8 mouse cellular contexts compared by ENCODE assay signal in the genomic region with DNA sequence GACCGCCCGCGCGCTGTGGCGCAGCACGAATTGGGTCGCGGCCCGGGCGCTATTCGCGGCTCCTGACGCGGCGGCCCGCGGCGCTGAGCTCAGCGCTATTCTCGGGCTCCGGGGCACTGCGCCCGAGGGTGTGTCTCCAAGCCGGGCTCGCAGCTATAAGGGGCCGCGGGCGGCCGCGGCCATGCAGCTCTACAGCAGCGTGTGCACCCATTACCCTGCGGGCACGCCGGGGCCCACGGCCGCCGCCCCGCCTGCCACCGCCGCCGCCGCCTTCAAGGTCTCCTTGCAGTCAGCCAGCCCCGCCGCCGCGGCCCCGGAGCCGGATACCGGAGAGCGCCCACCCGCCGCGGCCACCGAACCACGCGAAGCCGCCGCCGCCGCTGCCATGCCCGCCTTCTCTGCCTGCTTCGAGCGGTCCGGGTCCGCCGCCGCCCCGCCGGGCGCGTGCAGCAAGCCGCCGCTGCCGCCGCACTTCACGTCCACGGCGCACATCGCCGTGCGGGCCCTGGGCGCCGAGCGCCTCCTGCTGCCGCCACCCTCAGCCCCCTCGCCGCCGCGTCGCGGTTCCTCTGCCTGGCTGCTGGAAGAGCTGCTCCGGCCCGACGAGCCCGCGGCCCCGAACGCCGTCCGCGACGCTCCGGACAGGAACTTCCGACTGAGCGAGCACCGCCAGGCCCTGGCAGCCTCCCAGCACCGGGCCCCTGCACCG. TPM values are rescaled to one million over a fixed set of nuclear protein-coding genes. Genes with fewer than 3 reads are reported as not detected.
DNase-seq lines count a peak whose midpoint lies in the region; ATAC-seq lines count a peak whose summit lies in the region.

No protein-coding gene starts in this region.

- DNase-seq in embryo, embryonic 10 days (ENCODE audit: low spot score): peak; percentile 51
- no peak for DNase-seq in embryo, embryonic 9.5 days (ENCODE audit: extremely low spot score)
- DNase-seq in embryonic facial prominence, embryonic 14.5 days (ENCODE audit: low spot score): peak; percentile 50
- no peak for DNase-seq in liver, embryonic 11.5 days (ENCODE audit: low spot score)
- DNase-seq in spleen, postnatal 36 days (ENCODE audit: low spot score in 2 of 2): peak; percentile 70 to 78

- no peaks in the 10 kb centered on the region for H3K4me1 ChIP-seq in embryonic facial prominence, embryonic 14.5 days (ENCODE audit: control insufficient read depth, insufficient read depth, low read length)
- H3K4me1 ChIP-seq in heart, embryonic 11.5 days (ENCODE audit: control insufficient read depth, insufficient read depth, low read length): no peaks in the 10 kb centered on the region
- peaks cover 19% of the 10 kb centered on the region for H3K4me1 ChIP-seq in kidney, embryonic 15.5 days
- H3K4me1 ChIP-seq in liver, embryonic 11.5 days (replicated peaks; ENCODE audit: control insufficient read depth, insufficient read depth, low read length): no peaks in the 10 kb centered on the region

- H3K9me3 ChIP-seq in embryonic facial prominence, embryonic 14.5 days (ENCODE audit: control insufficient read depth, low read length): no peaks in the 10 kb centered on the region
- no peaks in the 10 kb centered on the region for H3K9me3 ChIP-seq in heart, embryonic 11.5 days (replicated peaks; ENCODE audit: control insufficient read depth, low read length)
- H3K9me3 ChIP-seq in kidney, embryonic 15.5 days (replicated peaks): no peaks in the 10 kb centered on the region
- no peaks in the 10 kb centered on the region for H3K9me3 ChIP-seq in liver, embryonic 11.5 days (ENCODE audit: control insufficient read depth, low read length)

- peak overlapping the region; percentile 88 for H3K27ac ChIP-seq in embryonic facial prominence, embryonic 14.5 days (replicated peaks; ENCODE audit: low read depth, low read length)
- H3K27ac ChIP-seq in heart, embryonic 11.5 days (ENCODE audit: low read depth, low read length): peak overlapping the region; percentile 96
- H3K27ac ChIP-seq in kidney, embryonic 15.5 days: peak overlapping the region; percentile 88
- peak overlapping the region; percentile 67; the same call in 1 of the 2 replicates for H3K27ac ChIP-seq in liver, embryonic 11.5 days (ENCODE audit: low read depth, low read length)

- no peaks in the 10 kb centered on the region for H3K36me3 ChIP-seq in embryonic facial prominence, embryonic 14.5 days (ENCODE audit: control insufficient read depth, insufficient read depth, low read length)
- no peaks in the 10 kb centered on the region for H3K36me3 ChIP-seq in heart, embryonic 11.5 days (ENCODE audit: control insufficient read depth, insufficient read depth, low read length)
- H3K36me3 ChIP-seq in kidney, embryonic 15.5 days: no peaks in the 10 kb centered on the region
- H3K36me3 ChIP-seq in liver, embryonic 11.5 days (ENCODE audit: control insufficient read depth, insufficient read depth, low read length): no peaks in the 10 kb centered on the region

- peak; percentile 88 for ATAC-seq in embryonic facial prominence, embryonic 14.5 days (ENCODE audit: low read depth)
- ATAC-seq in heart, embryonic 11.5 days (replicated peaks; ENCODE audit: insufficient number of reproducible peaks, low FRiP score, low TSS enrichment): peak; percentile 80
- ATAC-seq in kidney, embryonic 15.5 days (replicated peaks; ENCODE audit: low FRiP score): peak; percentile 89
- ATAC-seq in liver, embryonic 11.5 days (replicated peaks; ENCODE audit: low FRiP score): peak; percentile 84
- ATAC-seq in monocyte, adult 5-6 weeks (replicated peaks; ENCODE audit: insufficient number of reproducible peaks, low FRiP score, low TSS enrichment, poor library complexity, severe bottlenecking): peak; percentile 14

- H3K9ac ChIP-seq in embryonic facial prominence, embryonic 14.5 days (ENCODE audit: low read depth, low read length): peak overlapping the region; percentile 76
- peak overlapping the region; percentile 96 for H3K9ac ChIP-seq in heart, embryonic 11.5 days (ENCODE audit: low read depth, low read length)
- peak overlapping the region; percentile 68 for H3K9ac ChIP-seq in kidney, embryonic 15.5 days
- H3K9ac ChIP-seq in liver, embryonic 11.5 days (ENCODE audit: low read depth, low read length): peak overlapping the region; percentile 73

- H3K4me2 ChIP-seq in embryonic facial prominence, embryonic 14.5 days (ENCODE audit: low read depth, low read length): peak overlapping the region; percentile 81
- peak overlapping the region; percentile 59 for H3K4me2 ChIP-seq in heart, embryonic 11.5 days
- H3K4me2 ChIP-seq in kidney, embryonic 15.5 days: peak overlapping the region; percentile 92
- peak overlapping the region; percentile 96 for H3K4me2 ChIP-seq in liver, embryonic 11.5 days

- peaks cover 24% of the 10 kb centered on the region for H3K27me3 ChIP-seq in embryonic facial prominence, embryonic 14.5 days (replicated peaks; ENCODE audit: control insufficient read depth, insufficient read depth, low read length)
- 0 out of 2 replicates have a peak, but pooled peaks cover 6% of the 10 kb centered on the region for H3K27me3 ChIP-seq in heart, embryonic 11.5 days (ENCODE audit: control insufficient read depth, insufficient read depth, low read length)
- H3K27me3 ChIP-seq in kidney, embryonic 15.5 days: peaks cover 40% of the 10 kb centered on the region
- H3K27me3 ChIP-seq in liver, embryonic 11.5 days (replicated peaks; ENCODE audit: control insufficient read depth, insufficient read depth, low read length): peaks cover 10% of the 10 kb centered on the region

- H3K4me3 ChIP-seq in embryonic facial prominence, embryonic 14.5 days (ENCODE audit: low read depth, low read length): peak overlapping the region; percentile 79
- H3K4me3 ChIP-seq in heart, embryonic 11.5 days (ENCODE audit: low read depth, low read length): peak overlapping the region; percentile 87
- peak overlapping the region; percentile 83 for H3K4me3 ChIP-seq in kidney, embryonic 15.5 days (replicated peaks)
- peak overlapping the region; percentile 76 for H3K4me3 ChIP-seq in liver, embryonic 11.5 days (ENCODE audit: low read depth, low read length)

- 0% methylated on average over 4 of the region's 108 CpGs for WGBS in embryonic facial prominence, embryonic 14.5 days
- under 1% methylated on average over 93 of the region's 108 CpGs for WGBS in heart, embryonic 11.5 days (ENCODE audit: insufficient replicate concordance)
- under 1% methylated on average over 92 of the region's 108 CpGs for WGBS in kidney, embryonic 15.5 days
- WGBS in liver, embryonic 11.5 days: under 1% methylated on average over 90 of the region's 108 CpGs

RNA-seq across cellular contexts. Expression of gene Otud1, which starts 0.5 kb away (rescaled TPM):
- 2.5 and 2.9 TPM in 2 replicates for polyA plus RNA-seq in embryonic facial prominence, embryonic 14.5 days (2014; fragmentation: Nextera tagmentation; extraction: Ambion mirVana)
- 5.9 and 6.3 TPM in 2 replicates for polyA plus RNA-seq in heart, embryonic 11.5 days (2014; fragmentation: Nextera tagmentation; extraction: Ambion mirVana)
- polyA plus RNA-seq in kidney, embryonic 15.5 days (2015; fragmentation: Nextera tagmentation; extraction: Ambion mirVana): 1.3 and 1.5 TPM in 2 replicates
- 0.62 and 0.95 TPM in 2 replicates for polyA plus RNA-seq in liver, embryonic 11.5 days (2014; fragmentation: Nextera tagmentation; extraction: Ambion mirVana)
- 18.5 to 19.6 TPM (median 19.2 TPM) in 3 replicates for total RNA-seq in monocyte, adult 5-6 weeks (2017)

Comparison
In these comparisons a context has a peak if more than half of its experiments do, and no peak if none do; other contexts are left out.
1. DNase-seq: peak in embryo, embryonic 10 days (single experiment), embryonic facial prominence, embryonic 14.5 days (single experiment) and spleen, postnatal 36 days (2 of 2); none in embryo, embryonic 9.5 days (single experiment) and liver, embryonic 11.5 days (single experiment).
2. ATAC-seq: peak in every context shown above with its lines; median percentile 89 in kidney, embryonic 15.5 days; 88 in embryonic facial prominence, embryonic 14.5 days; 84 in liver, embryonic 11.5 days; 80 in heart, embryonic 11.5 days; 14 in monocyte, adult 5-6 weeks.
3. Peak in every context shown above with its lines, with median percentiles within 50 percentile points of each other: H3K27ac ChIP-seq, H3K4me2 ChIP-seq, H3K4me3 ChIP-seq and H3K9ac ChIP-seq.